Mouse (Mus musculus): ENCODE measurements around the gene Kcnc3. TPM values are rescaled to one million over a fixed set of nuclear protein-coding genes. Genes with fewer than 3 reads are reported as not detected.

Kcnc3 gene
- 2.1 and 2.2 TPM in 2 replicates for polyA plus RNA-seq (2012; rRNA removed)

GRCm38 (mm10) chr7:44590402-44591347 lies at the start of gene Kcnc3:
Gene Kcnc3, plus strand, starts transcription at chr7:44590664.

GRCm38 (mm10) chr7:44548497-44549087 lies 41.9 kb upstream of the Kcnc3 start, which contains the start of gene Pold1:
Gene Pold1, minus strand, starts transcription at chr7:44548849.

DNA sequence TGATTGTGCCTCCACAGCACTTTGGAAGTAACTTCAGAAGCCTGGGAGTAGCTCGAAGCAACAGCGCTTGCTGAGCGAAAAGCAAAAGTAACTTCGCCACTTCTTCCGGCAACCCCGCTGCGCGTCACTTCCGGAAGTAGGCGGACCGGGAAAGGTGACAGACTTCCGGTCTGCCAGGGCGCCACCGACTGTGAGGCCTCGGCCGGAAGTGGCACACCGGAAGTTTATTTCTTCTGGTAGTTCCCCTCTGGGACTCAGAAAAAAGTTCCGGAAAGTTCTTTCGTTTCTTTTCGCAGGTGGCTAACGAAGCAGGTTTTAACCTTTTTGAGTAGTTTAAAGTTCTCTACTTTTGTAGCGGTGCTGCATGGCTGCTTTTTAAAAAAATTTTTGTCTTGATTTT lies 36.6 kb upstream of the Kcnc3 start, which contains the start of gene Nr1h2:
Nr1h2 (minus strand) TSS at position 126 of the 400 bp plus-strand sequence.

GRCm38 (mm10) chr7:44572213-44572701 lies 18.2 kb upstream of the Kcnc3 start, which contains the start of gene Napsa:
Gene Napsa, plus strand, starts transcription at chr7:44572380.

Other genes starting within 250 kb of the Kcnc3 start
- gene Syt3, start 206.6 kb upstream of the Kcnc3 start, polyA plus RNA-seq (2012; rRNA removed) = 4.4 and 6.3 TPM in 2 replicates
- 0.44 and 2.1 TPM in 2 replicates for gene 1700008O03Rik, start 204.8 kb upstream of the Kcnc3 start, polyA plus RNA-seq (2012; rRNA removed)
- 1.5 and 2.3 TPM in 2 replicates for gene Lrrc4b, start 161.6 kb upstream of the Kcnc3 start, polyA plus RNA-seq (2012; rRNA removed)
- gene Aspdh, start 125.3 kb upstream of the Kcnc3 start, polyA plus RNA-seq (2012; rRNA removed) = 0.06 and 0.37 TPM in 2 replicates
- gene Josd2, start 122.7 kb upstream of the Kcnc3 start, polyA plus RNA-seq (2012; rRNA removed) = 68.6 and 84.3 TPM in 2 replicates
- gene Emc10, start 94.1 kb upstream of the Kcnc3 start, polyA plus RNA-seq (2012; rRNA removed) = 186 and 215 TPM in 2 replicates
- 3.2 and 6.5 TPM in 2 replicates for gene Fam71e1, start 94.1 kb upstream of the Kcnc3 start, polyA plus RNA-seq (2012; rRNA removed)
- gene Mybpc2, start 66.0 kb upstream of the Kcnc3 start, polyA plus RNA-seq (2012; rRNA removed) = 0.84 and 2.7 TPM in 2 replicates
- gene Spib, start 58.6 kb upstream of the Kcnc3 start, polyA plus RNA-seq (2012; rRNA removed) = 2.3 and 4.4 TPM in 2 replicates
- 16.1 and 17.2 TPM in 2 replicates for gene Pold1, start 41.8 kb upstream of the Kcnc3 start, polyA plus RNA-seq (2012; rRNA removed)
- 120 and 156 TPM in 2 replicates for gene Nr1h2, start 36.7 kb upstream of the Kcnc3 start, polyA plus RNA-seq (2012; rRNA removed)
- 1.3 and 2.4 TPM in 2 replicates for gene Napsa, start 18.3 kb upstream of the Kcnc3 start, polyA plus RNA-seq (2012; rRNA removed)
- gene Myh14, start 80.2 kb downstream of the Kcnc3 start, polyA plus RNA-seq (2012; rRNA removed) = 37.3 and 39.8 TPM in 2 replicates
- not detected in 2 replicates for gene Izumo2, start 118.1 kb downstream of the Kcnc3 start, polyA plus RNA-seq (2012; rRNA removed)
- 12.6 and 15.6 TPM in 2 replicates for gene Vrk3, start 157.7 kb downstream of the Kcnc3 start, polyA plus RNA-seq (2012; rRNA removed)
- gene Zfp473, start 160.4 kb downstream of the Kcnc3 start, polyA plus RNA-seq (2012; rRNA removed) = 0.02 TPM in 1 of 2 replicates, not detected in the other
- 35.4 and 38.0 TPM in 2 replicates for gene Nup62, start 225.4 kb downstream of the Kcnc3 start, polyA plus RNA-seq (2012; rRNA removed)
- 1.5 and 4.5 TPM in 2 replicates for gene Il4i1, start 225.7 kb downstream of the Kcnc3 start, polyA plus RNA-seq (2012; rRNA removed)
- 166 and 337 TPM in 2 replicates for gene Atf5, start 226.0 kb downstream of the Kcnc3 start, polyA plus RNA-seq (2012; rRNA removed)